Mouse (Mus musculus) cerebellum, adult 2 months (tissue): ENCODE results near the gene Vac14. TPM values are rescaled to one million over a fixed set of nuclear protein-coding genes. Genes with fewer than 3 reads are reported as not detected.
A peak's percentile ranks its signal among the peaks of the same experiment; 100 is the strongest.

ENCODE experiments used
- DNase-seq, 2 experiments: peaks; one replicate each; pipeline ENCODE4 v3.0.0; 2021
- H3K27ac ChIP-seq: fragments of 200-500 bp; 2 replicates; pipeline ENCODE4 v1.5.1; 2012; ENCODE audit warnings: low read length, control low read depth, inconsistent platforms; ENCODE audit not compliant: insufficient read depth
- H3K27me3 ChIP-seq: fragments of 200-500 bp; 2 replicates; pipeline ENCODE4 v1.6.1; 2012; ENCODE audit warnings: inconsistent platforms, mild to moderate bottlenecking, low read length, moderate library complexity; ENCODE audit not compliant: control insufficient read depth, insufficient read depth
- H3K4me1 ChIP-seq: fragments of 200-500 bp; 2 replicates; pipeline ENCODE4 v1.6.1; 2011; ENCODE audit warnings: low read length; ENCODE audit not compliant: control insufficient read depth, insufficient read depth
- H3K4me3 ChIP-seq: fragments of 200-500 bp; replicated peaks from 2 replicates; pipeline ENCODE3; 2011; ENCODE audit warnings: mild to moderate bottlenecking, low read depth, low read length, control low read depth; ENCODE audit not compliant: insufficient read depth
- CTCF ChIP-seq: fragments of 200-500 bp; IDR thresholded peaks from 2 replicates; pipeline ENCODE4 v1.5.1; 2011; ENCODE audit warnings: low read depth, mild to moderate bottlenecking, control low read depth, low read length, moderate library complexity, borderline replicate concordance; ENCODE audit not compliant: insufficient read depth
- POLR2A ChIP-seq: fragments of 200-500 bp; IDR thresholded peaks from 2 replicates; pipeline ENCODE4 v1.6.1; 2011; ENCODE audit warnings: low read length, control low read depth, borderline replicate concordance; ENCODE audit not compliant: insufficient read depth
- WGBS: fragments of 180-500 bp; shearing (Covaris S2); methylation state at CpG from one replicate; pipeline ENCODE4 v1.1.7; 2018; 5-methylcytosine and 5-hydroxymethylcytosine counted together
- polyA plus RNA-seq: library from polyadenylated mRNA; depleted of rRNA; stranded (reverse); fragments of >200 nt; gene quantifications from 2 replicates; pipeline ENCODE4 v1.2.3, GENCODE M21; 2012

Gene Vac14
- polyA plus RNA-seq, 1 experiment: 37.6 TPM

- peaks cover 28% of the 10 kb centered on the region for H3K4me1 ChIP-seq
- no peak overlapping the region for H3K27ac ChIP-seq
- H3K4me3 ChIP-seq: no peak overlapping the region
- DNase-seq: no peak
- TF ChIP-seq POLR2A: no peak
- TF ChIP-seq CTCF: no peak
- WGBS: 86% methylated on average over 5 of the region's 5 CpGs
- H3K27me3 ChIP-seq: no peaks in the 10 kb centered on the region
These were observed 58.8 kb downstream of the Vac14 start for GRCm38 (mm10) chr8:110677174-110677660.

GRCm38 (mm10) chr8:110678989-110679388 lies 60.6 kb downstream of the Vac14 start:
- DNase-seq: no peak
- TF ChIP-seq CTCF: no peak
- TF ChIP-seq POLR2A: no peak
- Histone ChIP-seq H3K4me3 (no peak overlapping the region), H3K27ac (no peak overlapping the region), H3K4me1 (peaks cover 14% of the 10 kb centered on the region), H3K27me3 (no peaks in the 10 kb centered on the region)
- WGBS: 89% methylated on average over 3 of the region's 3 CpGs

- TF ChIP-seq POLR2A (no peak), CTCF (no peak)
- H3K27me3 ChIP-seq: no peaks in the 10 kb centered on the region
- 39% methylated on average over 5 of the region's 5 CpGs for WGBS
- H3K27ac ChIP-seq: no peak overlapping the region
- peak; percentile 49 to 64 for DNase-seq
- H3K4me3 ChIP-seq: no peak overlapping the region
- H3K4me1 ChIP-seq: peaks cover 17% of the 10 kb centered on the region
These were observed 69.3 kb downstream of the Vac14 start for GRCm38 (mm10) chr8:110687726-110688125.

GRCm38 (mm10) chr8:110689961-110690360 lies 71.6 kb downstream of the Vac14 start:
- H3K27me3 ChIP-seq: no peaks in the 10 kb centered on the region
- H3K27ac ChIP-seq: no peak overlapping the region
- WGBS: 97% methylated on average over 9 of the region's 9 CpGs
- DNase-seq: no peak
- H3K4me3 ChIP-seq: no peak overlapping the region
- H3K4me1 ChIP-seq: peaks cover 26% of the 10 kb centered on the region
- TF ChIP-seq POLR2A: no peak
- TF ChIP-seq CTCF: no peak

- no peak overlapping the region for H3K4me3 ChIP-seq
- peaks cover 29% of the 10 kb centered on the region for H3K4me1 ChIP-seq
- peak overlapping the region; percentile 72; the same call in 1 of the 2 replicates for H3K27ac ChIP-seq
- TF ChIP-seq CTCF (no peak), POLR2A (no peak)
- WGBS: 52% methylated on average over 5 of the region's 5 CpGs
- peak in 1 of 2 experiments; percentile 26 for DNase-seq
- no peaks in the 10 kb centered on the region for H3K27me3 ChIP-seq
These were observed 75.8 kb downstream of the Vac14 start for GRCm38 (mm10) chr8:110694226-110694625.

GRCm38 (mm10) chr8:110694826-110695225 lies 76.4 kb downstream of the Vac14 start:
- Histone ChIP-seq H3K27me3 (no peaks in the 10 kb centered on the region), H3K4me1 (peaks cover 29% of the 10 kb centered on the region), H3K4me3 (no peak overlapping the region), H3K27ac (peak overlapping the region; percentile 72)
- DNase-seq: peak; percentile 66 to 72
- TF ChIP-seq CTCF: no peak
- TF ChIP-seq POLR2A: no peak
- WGBS: 18% methylated on average over 4 of the region's 4 CpGs

GRCm38 (mm10) chr8:110695431-110695830 lies 77.0 kb downstream of the Vac14 start:
- no peaks in the 10 kb centered on the region for H3K27me3 ChIP-seq
- peak; percentile 73 to 74 for DNase-seq
- peaks cover 29% of the 10 kb centered on the region for H3K4me1 ChIP-seq
- peak overlapping the region; percentile 72 for H3K27ac ChIP-seq
- no peak for TF ChIP-seq CTCF
- TF ChIP-seq POLR2A: no peak
- WGBS: 7% methylated on average over 5 of the region's 5 CpGs
- H3K4me3 ChIP-seq: no peak overlapping the region

- Histone ChIP-seq H3K4me1 (peaks cover 29% of the 10 kb centered on the region), H3K27ac (peak overlapping the region; percentile 72), H3K27me3 (no peaks in the 10 kb centered on the region), H3K4me3 (no peak overlapping the region)
- no peak for DNase-seq
- 45% methylated on average over 4 of the region's 4 CpGs for WGBS
- TF ChIP-seq CTCF (no peak), POLR2A (no peak)
These were observed 77.7 kb downstream of the Vac14 start for GRCm38 (mm10) chr8:110696051-110696450.
